Mouse (Mus musculus) CD8-positive naive resting alpha-beta T cell, adult 2 months (primary cell): ENCODE results near the gene Mag.
"Not testable (repeated sequence)": the region's sequence is repeated elsewhere in the genome, so short reads cannot be mapped to it uniquely, and the experiment has no call there.

Experiments used
- DNase-seq, 2 experiments: peaks; one replicate each; pipeline ENCODE4 v3.0.0; 2022; ENCODE audit warnings: low read depth in 2 of 2, low spot score in 2 of 2

Gene Mag

DNA sequence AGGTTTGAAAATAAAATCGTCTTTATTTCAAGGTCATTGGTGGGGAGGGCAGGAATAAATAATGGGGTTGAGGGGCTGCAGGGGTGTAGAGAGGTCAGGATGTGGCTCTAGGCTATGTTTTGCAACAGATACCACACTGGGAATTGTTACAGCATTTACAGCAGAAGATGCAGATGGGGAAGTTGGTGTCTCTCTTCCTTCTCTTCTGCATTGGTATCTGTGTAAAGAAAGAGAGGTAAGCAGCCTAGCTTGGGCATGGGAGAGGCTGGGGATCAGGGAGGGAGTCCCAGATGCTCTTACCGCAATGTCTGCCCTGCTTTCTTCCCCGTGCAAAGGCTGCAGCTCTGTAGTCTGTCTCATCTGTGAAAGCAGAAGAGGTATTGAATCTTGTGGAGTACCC lies 27.7 kb upstream of the Mag start:
- DNase-seq, result not testable (repeated sequence)

DNA sequence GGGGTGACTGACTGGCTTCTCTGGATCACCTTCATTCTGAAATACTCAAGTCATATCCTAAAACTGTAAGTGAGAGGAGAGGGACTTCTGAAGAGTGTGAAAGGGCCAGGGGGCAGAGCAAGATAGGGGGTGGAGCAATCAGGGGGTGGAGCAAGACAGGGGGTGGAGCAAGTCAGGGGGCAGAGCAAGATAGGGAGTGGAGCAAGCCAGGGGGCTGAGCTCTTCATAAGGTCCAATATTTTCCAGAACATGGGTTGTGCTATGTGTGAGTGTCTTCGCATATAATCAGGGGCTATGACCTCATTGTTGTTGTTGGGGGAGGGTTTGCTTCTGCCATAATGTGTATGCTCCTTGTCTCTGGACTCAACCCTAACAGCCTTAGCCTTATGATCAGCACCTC lies 25.4 kb upstream of the Mag start:
- DNase-seq, result not testable (repeated sequence)

DNA sequence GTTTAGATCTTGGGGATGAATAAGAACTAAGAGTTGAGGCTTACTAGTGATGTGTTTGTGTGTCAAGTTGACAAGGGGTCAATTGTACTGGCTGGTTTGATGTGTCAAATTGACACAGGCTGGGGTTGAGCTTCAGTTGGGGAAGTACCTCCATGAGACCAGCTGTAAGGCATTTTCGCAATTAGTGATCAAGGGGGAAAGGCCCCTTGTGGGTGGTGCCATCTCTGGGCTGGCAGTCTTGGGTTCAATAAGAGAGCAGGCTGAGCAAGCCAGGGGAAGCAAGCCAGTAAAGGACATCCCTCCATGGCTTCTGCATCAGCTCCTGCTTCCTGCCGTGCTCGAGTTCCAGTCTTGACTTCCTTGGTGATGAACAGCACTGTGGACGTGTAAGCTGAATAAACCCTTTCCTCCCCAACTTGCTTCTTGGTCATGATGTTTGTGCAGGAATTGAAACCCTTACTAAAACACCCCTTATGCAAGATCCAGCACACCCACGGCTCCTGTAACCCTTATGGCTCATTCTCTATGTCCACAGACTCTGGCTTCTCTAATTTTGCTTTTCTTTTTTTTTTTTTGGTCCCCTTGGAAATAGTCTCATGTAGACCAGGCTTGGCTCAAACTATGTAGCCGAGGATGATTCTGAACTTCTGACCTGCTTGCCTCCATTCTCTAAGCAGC lies 20.9 kb upstream of the Mag start:
- DNase-seq, result not testable (repeated sequence)

DNA sequence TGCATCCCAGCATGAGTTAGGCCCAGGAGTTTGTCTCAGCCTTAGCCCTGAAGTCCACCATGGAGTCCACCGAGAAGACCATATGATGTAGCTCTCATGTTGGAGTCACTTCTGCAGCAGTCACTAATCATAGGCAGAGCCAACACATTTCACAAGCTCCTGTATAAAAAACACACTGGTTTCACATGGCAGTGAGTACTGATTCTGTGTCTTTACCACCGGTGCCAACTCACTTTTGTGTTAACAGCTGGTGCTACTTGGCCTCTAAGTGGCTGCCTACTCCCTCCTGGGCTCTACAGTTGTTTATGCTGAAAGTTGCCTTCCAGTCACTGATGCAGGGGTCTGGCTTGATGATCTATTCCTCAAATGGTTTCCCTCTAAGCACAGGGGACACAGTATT lies 9.9 kb upstream of the Mag start, which contains the start of gene Hamp2:
TSS of gene Hamp2 (minus strand) at position 101 of the 400 bp plus-strand sequence.
- not testable (repeated sequence) for DNase-seq

DNA sequence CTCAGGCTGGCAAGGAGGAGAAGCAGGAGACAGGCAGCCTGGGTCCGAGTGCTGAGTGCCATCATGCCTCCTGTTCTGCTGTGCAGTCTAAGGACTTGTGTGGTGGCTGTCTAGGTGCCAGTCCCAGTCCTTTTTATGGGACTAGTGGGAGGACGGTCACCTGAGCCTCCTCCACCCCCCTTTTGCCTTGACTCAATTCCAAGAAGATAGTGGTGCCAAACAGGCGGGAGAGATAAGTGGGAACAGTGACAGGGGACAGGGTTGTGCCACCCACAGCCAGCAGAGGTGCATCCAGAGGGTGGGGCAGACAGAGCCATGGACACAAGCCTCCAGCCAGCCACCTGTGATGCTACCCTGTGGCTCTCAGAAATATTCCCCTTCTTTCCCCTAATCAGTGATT lies 9.4 kb upstream of the Mag start:
- no peak for DNase-seq

DNA sequence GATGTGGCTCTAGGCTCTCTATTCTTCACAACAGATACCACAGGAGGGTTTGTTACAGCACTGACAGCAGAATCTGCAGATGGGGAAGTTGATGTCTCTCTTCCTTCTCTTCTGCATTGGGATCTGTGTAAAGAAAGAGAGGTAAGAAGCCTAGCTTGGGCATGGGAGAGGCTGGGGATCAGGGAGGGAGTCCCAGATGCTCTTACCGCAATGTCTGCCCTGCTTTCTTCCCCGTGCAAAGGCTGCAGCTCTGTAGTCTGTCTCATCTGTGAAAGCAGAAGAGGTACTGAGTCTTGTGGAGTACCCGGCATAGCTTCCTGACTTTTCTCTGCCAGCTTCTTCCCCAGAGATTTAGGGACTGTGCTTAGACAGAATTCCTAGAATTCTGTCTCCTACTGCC lies 7.8 kb upstream of the Mag start:
- not testable (repeated sequence) for DNase-seq

DNA sequence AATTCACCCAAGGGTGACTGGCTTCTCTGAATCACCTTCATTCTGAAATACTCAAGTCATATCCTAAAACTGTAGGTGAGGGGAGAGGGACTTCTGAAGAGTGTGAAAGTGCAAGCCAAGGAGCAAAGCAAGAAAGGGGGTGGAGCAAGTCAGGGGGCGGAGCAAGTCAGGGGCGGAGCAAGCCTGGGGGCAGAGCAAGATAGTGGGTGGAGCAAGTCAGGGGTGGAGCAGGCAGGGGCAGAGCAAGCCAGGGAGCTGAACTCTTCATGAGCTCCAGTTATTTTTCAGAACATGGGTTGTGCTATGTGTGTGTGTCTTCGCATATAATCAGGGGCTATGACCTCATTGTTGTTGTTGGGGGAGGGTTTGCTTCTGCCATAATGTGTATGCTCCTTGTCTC lies 5.5 kb upstream of the Mag start:
- DNase-seq, result peak; percentile 35 to 64

DNA sequence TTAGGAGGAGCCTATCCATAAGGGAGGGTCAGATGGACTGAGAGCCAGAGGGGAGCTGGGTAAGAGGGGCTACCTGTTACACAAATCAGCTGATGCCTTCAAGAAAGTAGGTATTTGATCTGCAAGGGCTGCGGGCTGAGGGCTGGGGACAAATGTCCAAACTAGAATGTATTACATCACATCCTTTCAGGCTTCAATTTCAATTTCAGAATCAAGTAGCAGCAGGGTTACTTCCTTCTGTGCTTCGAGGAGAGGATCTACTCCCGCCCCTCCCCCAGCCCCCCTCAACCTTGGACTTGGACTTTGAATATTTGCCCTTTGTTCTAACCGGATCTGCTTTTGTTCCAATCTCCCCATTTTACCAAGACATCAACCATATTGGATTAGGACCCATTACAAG lies 2.5 kb upstream of the Mag start:
- DNase-seq, result no peak

DNA sequence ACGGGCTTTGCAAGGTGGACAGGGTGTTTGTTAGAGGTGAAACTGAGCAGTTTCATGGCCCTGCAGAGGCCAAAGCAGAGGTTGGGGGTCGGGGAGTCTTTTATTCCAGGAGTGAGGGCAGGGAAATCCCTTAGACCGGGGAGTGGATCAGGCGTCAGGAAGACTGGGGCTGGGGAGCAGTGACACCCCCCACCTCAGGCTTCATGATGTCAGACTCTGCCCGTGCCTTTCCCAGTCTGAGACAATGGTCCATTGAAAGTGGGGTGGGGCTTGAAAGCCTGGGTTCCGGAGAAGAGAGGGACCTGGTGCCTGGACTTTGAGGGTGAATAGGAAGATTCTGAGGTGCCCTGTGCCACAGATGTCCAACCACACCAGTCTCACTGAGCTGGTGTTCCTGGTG lies 2.0 kb upstream of the Mag start:
- no peak for DNase-seq

DNA sequence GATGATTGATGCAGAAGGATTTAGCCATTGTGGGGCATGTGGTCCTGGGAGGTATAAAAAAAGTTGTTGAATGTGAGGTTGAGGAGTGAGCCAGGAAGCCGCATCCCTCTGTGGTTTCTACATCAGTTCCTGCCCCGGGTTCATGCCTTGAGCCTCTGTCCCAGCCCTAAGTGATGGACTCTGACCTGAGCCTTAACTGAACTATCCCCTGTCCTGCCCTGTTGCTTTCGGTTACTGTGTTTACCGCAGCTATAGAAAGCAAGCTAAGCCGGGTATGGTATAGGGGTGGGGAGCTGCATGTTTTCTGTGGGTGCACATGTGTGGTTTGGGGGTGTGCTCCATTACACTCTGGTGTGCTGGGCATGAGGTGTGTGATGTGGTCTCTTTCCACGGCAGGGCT lies 4.9 kb downstream of the Mag start:
- peak; percentile 21 to 31 for DNase-seq

DNA sequence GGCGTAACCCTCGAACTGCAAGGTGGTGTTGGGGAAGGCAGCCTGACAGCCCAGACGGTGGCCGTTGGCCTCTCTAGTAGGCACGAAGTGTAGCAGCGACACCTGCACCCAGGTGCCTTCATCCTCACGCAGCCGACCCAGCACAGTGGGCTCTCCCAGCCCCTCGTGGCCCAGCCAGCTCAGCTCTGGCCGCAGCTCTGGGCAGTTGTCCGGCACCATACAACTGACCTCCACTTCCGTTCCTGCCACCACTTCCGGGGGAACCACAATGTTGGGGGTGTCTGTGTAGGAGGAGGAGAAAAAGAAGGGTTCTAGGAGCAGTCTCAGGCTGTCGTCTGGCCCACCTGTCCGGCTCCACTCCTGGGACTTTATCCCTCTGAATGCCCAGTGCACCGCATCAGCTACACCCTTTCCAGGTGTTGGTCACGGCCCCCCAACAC lies 5.7 kb downstream of the Mag start:
- no peak for DNase-seq

DNA sequence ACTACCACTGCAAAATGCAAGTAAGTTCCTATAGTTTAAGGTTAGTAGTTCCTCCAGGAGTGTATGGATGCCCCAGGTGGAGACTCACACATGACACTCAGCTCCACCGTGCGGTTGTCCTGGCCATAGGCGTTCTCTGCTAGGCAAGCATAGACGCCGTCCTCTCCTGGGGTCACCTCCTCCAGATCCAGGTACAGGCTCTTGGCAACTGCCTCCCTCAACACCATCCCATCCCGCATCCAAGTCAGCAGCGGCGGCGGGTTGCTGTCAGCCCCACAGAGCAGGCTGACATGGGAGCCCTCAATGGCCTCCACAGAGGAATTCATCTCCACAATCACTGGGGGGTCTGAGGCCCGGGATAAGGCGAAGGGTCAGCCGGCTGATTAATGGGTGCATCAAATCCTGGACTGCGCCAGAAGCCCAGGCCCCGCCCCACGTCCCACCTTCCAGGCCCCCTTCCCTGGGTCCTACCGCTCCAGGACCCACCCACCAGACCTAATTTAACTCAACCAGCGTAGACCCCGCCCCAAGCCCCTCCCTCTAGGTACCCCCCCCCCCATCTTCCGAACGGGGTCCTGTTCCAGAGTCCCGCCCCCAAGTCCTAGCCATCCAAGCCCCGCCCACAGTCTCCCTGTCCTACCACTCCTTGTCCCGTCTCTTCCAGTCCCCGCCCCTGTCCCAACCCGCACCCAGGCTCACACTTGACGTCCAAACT lies 6.2 kb downstream of the Mag start:
- no peak for DNase-seq

DNA sequence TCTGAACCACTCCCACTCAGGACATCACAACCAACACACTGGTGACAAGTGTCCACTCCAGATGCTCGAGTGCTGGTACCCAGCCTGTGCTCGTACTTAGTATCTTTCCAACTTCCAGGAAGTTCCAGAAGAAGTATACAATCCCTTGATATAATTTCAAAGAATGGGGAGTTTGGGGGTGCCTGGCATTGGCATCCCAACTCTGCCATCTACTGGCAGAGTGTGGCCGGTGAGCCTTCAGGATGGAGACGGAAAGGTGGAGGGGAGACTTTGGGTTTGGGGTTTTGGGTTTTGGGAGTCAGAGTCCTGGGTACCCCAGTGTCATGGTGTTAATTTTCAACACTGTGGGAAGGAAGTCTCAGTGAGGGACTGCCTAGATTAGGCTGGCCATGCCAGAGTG lies 10.6 kb downstream of the Mag start:
- DNase-seq, result peak in 1 of 2 experiments; percentile 19

DNA sequence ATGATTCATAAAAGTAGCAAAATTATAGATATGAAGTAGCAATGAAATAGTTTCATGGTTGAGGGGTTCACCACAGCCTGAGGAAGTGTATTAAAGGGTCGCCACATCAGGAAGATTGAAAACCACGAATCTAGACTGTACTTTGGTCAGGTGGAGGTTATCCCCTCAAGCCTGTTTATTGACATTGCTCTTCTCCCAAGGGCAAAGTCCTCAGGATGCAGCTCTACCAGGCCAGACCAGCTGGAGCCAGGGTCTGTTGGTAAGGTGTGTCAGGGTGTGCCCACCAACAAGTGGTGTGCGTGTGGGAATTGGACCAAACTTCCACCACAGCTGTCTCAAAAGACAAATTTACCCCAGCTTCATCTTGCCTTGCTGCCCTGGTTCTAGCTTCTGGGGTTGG lies 19.5 kb downstream of the Mag start:
- no peak for DNase-seq

DNA sequence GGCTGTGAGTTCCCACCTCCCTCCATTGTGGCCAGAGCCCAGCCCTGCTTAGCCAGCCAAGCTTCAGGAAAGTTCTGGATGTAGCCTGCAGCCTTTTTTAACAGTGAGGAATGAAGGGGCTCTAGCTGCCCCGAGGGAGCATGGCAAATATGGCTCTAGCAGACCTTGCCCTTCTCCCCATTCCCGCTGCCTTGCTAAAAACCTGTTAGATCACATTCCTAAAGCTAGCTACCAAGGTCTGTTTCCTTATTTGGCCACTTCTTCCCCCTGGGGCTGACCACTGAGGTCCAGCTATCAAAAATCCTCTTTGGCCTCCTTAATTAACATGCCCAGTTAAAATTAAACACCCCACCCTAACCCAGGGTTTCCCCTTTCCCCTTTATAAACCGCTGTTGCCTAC lies 22.2 kb downstream of the Mag start:
- no peak for DNase-seq

DNA sequence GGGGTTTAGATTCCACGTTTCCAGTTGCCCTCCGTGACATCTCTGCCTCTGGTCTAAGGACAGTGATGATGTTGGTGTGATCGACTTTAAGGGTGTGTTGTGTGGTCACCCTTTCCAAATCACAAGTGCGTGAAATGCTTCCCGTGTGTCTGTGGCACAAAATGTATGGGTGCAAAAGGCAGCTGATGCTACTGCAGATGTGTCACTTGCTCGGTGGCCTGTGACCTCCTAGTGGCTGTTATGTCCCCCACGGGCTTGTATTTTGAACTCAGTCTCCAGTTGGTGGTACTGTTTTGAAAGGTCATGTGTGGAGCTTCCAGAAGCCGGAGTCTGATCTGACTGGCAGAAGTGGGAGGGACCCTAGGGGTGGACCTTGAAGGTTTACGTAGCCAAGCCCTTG lies 22.9 kb downstream of the Mag start:
- DNase-seq, result no peak

DNA sequence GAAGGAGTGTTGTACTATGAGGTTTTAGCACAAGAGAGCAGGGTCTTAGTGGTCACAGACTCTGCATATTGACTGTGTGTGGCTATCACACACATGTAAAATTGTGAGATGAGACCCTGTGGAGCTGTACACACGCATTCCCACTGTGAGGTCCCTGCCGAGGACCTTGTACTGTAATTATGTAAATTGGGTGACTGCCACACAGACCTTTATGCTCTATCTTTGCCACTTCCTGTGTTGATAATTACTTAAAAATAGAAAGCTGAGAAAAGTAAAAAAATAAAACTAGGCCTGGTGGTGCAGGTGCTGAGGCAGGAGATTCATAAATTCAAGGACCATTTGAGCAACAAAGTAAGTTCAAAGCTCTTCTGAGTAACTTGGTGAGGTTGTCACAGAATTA lies 24.0 kb downstream of the Mag start:
- DNase-seq, result no peak

DNA sequence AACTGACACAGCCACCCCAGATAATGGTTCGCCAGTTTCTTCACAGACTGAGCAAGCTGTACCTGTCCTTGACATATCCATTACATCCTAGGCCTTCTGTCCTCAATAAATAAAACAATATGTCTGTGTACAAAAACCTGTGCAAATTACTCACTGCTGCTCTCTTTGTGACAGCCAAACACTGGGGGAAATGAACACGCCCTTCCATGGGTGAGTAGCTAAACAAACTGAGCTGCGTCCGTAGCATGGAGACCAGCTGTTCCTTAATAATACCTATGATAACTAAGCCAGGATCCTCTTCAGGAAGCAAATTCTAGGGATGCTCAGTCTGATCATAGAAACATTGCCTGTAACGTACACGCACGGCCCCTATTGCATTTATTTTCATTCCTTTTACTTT lies 25.9 kb downstream of the Mag start:
- no peak for DNase-seq

DNA sequence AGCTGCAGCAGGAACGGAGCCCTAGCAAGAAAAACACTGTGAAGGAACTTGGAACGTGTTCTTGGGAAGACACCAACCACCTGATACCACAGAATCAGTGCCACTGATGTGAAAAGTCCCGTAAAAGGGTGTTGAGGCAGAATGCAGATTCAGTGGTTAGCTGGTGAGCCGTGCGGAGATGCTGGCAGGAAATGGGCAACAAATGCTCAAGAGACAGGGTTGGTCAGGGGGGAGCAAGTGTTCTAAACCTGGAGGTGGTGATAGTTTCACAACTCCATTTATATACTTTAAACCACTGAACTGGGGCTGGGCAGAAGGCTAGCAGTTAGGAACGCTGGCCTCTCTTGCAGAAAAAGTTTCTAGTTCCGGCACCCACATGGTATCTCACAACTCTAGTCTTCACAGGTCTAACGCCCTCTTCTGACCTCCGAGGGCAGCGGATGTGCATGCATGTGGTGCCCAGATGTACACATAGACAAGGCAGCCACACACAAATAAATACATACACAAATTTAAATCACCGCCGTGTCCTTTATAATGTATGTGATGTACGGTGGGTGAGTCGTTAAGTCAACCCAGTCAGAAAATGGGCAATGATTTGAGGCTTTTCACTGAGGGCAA lies 27.0 kb downstream of the Mag start:
- peak in 1 of 2 experiments; percentile 11 for DNase-seq

DNA sequence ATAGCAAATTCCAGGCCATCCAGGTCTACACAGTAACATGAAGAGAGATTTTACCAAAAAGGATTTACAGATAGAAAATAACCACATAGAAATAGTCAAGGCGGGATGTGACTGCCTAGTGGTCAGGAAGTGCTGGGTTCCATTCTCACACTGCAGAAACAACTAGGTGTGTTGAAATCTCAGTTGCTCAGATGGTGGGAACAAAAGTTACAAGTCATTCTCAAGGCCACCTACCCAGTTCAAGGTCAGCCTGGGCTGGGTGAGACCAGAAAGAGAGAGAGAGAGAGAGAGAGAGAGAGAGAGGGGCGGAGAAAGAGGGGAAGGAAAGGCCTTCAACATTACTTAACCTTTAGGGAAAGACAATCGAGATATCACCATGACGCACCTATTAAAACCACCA lies 27.8 kb downstream of the Mag start:
- DNase-seq, result no peak

DNA sequence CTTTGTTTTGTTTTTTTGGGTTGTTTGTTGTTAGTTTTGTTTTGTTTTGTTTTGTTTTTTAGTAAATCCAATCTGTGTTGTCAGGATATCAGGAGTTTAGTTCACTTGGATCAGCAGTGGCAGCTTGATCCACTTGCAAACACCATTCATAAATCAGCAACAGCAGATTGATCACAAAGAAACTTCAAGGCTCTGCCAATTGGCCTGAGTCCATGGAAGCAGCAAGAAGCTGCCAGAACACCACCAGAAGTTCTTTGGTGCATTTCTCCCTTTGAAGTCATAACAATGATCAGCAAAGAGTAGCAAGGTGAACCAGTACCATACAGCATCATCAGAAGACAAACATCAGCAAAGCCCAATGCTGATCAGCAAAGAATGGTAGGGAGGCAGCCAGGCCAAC lies 30.6 kb downstream of the Mag start:
- no peak for DNase-seq

DNA sequence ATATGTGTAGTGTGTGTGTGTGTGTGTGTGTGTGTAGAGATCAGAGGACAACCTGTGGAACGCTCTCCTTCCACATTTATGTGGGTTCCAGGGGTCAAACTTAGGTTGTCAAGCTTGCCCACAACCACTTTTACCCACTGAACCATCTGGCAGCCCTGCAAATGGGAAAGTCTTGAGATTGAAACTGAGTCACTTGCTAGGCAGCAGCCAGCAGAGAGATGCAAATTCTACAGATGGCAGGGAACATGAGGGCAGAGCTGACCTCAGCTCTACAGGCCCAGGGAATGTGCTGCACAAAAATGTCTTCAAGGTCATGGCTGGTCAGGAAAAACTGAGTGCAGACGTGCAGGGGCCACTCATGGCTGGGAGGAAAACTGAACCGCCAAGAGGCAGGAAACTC lies 33.3 kb downstream of the Mag start:
- no peak for DNase-seq
